Mouse (Mus musculus) mouse trophoblast stem cell (cell line): ENCODE results near the gene E130208F15Rik.

Source experiments
- in situ Hi-C, 2 experiments: fragments of 300-500 bp; cut with MseI, MboI; formaldehyde crosslinking; loops; 2 replicates in 1 of 2; 3 replicates in 1 of 2; pipeline ENCODE4 v1.15.1; 2025

The E130208F15Rik gene

DNA sequence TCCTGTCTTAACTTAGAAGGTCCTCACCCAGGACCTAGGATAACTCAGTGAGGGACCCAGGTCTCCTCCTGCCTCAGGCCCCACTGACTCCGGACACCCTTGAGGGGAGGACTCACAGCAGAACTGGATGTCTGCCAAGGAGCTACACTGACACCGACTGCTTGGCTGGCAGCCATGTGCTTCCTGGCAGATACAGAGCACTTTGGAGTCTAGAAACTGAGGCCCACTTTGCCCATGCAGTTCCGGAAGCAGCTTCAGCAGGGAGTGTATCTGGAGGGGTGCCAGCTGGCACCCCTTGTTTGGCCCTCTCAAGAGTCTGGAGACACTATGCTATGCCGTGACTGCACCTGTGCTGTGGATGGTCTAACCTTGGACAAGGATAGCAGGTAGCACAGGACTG lies 11.9 kb downstream of the E130208F15Rik start:
- in situ Hi-C loops, result no loop called here

DNA sequence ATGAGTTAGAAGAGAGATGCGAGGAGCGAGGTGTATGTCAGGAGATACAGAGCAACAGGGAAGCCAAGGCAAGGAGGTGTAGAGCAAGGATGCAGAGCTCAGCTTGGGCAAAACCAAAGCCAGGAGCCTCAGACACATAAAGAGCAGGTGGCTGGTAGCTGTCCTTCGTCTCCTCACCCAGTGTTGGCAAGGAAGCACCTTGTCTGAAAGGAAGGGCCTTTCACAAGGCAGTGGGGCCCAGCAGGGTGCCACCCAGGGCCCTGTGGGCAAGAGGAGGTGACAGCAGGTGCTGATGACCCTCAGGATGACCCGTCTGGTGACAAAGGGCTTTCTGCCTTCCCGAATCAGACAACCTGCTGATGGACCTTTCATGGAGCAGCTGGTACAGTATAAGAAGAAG lies 13.0 kb downstream of the E130208F15Rik start:
- in situ Hi-C loops, result no loop called here

DNA sequence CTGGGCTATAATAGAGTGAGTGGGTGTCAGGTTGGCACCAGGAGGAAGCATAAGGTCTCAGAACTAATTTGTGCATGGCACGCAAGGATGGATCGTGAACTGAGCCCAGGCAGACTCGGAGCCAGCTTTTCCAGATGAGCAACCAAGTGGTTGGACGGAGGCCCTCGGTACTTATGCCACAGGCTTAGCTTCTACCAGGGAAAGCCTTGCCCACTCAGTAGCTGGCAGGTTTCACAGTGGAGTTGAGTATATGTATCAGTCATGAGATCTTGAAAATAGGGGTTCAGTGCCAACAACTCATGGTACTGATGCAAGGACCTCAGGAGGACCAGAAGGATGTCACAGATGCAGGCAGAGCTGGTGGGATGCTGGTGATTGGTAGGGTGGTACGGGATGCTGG lies 14.1 kb downstream of the E130208F15Rik start:
- in situ Hi-C loops, result no loop called here

DNA sequence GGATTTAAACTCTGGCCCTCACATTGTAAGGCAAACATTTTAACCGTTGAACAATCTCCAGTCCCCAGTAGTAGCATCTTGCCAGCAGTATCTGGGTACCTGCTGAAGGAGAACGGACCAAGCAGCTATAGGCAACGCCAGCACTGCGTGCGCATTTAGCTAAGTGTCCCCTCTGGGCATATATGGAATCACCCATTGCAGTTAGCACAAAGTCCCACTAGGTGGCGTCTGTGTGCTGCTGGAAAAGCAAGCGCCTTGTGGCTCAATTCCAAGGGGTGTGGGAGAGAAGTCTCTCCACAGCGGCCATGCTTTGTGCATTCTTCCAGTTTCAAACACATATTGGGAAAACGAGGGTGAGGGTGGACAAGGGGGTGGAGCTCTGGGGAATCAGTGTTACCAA lies 14.8 kb downstream of the E130208F15Rik start:
- in situ Hi-C loops, result no loop called here

DNA sequence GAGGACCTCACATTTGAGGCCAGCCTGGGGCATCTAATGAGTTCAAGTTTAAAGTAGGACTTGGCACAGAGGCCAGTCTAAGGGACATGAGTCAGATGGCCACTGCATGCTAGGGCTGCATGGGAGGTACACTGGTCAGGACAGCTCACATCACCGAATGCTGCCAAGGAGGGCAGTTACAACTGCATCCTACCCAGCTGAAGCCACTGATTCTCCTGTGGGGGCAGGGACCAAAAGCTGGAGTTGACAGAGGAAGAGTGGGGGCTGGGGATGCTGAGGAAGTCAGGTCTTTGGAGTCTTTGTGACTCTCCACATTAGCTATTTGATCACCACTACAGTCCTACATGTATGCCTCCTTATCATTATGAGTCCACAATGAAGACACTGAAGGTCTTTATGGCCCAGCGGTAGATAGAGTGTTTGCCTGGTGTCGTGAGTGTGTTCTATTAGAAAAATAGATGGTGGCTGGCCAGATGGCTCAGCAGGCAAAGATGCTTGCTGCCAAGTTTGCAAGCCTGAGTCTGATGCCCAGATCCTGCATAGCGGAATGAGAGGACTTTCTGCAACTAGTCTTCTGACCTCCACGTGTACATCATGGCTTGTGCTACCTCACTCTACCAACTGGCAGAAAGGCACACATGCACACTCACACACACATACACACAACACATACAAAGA lies 18.0 kb downstream of the E130208F15Rik start:
- in situ Hi-C loops, result loop anchor here in 1 of 2 experiments (10.0 kb wide), 1 partner anchor 95 kb away; no protein-coding TSS in a partner anchor

DNA sequence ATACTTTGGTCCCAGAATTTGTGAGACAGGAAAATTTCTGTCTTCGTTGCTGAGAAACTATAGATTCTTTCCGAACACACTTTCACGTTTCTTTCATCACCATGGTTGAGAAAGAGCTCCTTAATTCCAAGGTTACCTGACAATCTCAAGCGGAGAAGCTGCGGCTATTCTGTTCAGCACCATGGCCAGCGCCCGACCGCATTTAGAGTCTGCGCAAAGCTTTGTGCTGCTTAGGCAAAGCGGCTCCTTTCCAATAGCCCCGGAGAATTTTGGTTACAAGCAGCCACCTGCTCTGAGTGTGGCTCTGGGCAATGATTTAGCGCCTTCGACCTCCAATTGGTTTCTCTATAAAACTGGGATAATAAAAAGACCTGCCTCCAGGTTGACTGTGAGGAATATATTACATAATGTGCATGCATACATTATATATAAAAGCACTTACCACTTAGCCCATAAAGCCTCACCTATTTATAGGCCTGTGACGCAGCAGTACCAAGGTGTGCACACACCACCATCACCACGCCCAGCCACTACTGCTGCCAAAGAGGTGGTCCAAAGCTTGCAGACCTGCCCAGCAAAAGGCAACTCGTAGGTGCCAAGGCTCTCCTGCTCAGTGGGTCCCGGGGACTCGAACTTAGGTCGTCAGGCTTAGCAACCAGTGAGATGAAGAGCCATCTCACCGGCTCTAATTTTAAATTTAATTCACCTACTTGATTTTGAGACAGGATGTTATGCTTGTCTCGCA lies 25.3 kb downstream of the E130208F15Rik start:
- in situ Hi-C loops, result loop anchor here in 1 of 2 experiments (10.0 kb wide), 1 partner anchor 88 kb away; no protein-coding TSS in a partner anchor

DNA sequence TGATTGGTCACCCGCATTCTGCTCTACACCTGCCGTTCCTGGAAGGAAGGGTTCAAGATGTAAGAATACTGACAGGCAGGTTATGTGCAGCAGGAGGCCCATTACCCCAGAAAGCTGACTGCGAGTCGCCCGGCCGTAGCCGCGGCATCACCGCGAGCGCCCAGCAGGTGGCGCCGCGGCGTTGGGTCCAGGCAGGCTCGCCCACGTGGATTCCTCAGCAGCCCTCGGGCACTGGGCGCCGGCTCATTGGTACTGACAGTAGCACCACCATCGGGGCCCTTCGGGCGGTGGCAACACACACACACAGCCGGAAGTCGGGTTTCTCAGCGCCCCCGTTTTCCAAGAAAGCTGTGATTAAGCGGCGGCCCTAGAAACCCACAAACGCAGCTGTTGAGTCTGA lies 26.3 kb downstream of the E130208F15Rik start:
- in situ Hi-C loops, result loop anchor here in 1 of 2 experiments (10.0 kb wide), 1 partner anchor 87 kb away; no protein-coding TSS in a partner anchor

DNA sequence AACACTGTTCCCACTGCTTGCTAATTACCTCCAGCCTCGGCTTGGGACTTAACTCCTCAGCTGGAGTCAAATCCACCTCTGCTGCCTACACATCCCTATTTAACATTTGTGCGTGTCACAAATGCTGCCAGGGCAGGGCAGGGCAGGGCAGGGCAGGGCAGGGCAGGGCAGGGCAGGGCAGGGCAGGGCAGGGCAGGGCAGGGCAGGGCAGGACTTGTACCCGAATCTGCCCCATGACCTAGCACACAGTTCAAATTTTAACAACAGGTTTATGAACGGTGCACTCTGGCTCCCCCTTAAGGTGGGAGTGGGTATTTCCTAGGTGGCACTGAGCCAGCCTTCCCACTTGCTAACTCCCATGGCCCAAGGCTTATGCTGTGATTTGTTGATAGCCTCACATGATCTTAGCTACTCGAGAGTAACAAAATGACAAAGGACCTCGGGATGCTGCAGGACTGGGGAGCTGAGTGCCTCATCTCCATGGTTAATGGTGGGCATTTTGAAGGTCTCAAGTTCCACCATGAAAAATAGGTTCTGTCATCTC lies 31.8 kb downstream of the E130208F15Rik start:
- in situ Hi-C loops, result no loop called here

DNA sequence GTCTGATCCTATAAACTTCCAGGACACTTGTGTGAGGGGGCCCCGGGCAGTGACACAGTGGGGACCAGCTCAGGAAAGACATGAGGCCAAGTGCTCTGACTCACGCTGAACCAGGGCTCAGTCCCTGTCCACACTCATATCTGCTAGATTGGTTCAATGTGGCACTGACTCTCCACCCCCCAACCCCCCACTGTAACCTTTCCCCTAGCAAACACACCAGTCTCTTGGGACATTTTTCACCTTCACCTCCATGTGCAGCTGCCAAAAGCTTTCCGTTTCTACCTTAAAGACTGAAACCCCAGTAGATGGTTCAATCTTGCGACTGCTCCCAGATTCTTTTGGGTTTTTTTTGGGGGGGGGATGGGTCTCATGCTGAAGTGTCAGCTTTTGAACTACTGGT lies 32.5 kb downstream of the E130208F15Rik start:
- in situ Hi-C loops, result no loop called here

DNA sequence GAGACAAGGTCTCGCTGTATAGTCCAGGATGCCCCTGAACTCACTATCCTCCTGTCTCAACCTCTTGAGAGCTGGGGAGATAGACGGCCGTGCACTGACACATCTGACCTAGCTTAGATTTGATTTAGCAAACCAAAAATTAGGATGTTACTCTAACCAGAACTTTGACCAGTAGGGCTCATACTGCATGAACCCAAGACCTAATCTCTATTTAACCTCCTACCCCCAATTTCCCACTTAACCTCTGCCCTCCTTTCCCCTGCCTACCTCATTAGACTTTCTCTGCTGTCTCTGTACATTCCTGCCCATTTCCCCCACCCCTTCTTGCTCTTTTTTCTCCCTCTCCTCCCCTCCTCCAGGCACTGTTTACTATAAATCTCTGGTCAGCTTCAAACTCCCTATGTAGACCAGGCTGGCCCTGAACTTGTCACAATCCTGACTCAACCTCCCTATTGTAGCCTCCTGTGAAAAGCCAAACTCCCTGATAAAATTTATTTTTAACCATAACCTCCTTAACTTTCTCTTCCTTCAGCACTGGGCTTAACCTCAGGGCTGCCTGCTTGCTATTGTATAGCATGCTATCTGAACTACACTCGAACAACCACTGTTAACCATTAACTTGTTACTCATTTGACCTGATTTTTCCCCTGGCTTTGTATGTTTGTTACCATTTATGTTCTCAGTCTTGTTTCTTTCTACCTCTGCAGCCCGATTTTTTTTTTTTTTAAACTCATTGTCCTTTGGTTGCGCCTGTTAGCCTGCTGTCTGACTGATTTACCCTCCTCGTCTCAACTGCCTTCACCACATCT lies 37.0 kb downstream of the E130208F15Rik start:
- in situ Hi-C loops, result no loop called here

DNA sequence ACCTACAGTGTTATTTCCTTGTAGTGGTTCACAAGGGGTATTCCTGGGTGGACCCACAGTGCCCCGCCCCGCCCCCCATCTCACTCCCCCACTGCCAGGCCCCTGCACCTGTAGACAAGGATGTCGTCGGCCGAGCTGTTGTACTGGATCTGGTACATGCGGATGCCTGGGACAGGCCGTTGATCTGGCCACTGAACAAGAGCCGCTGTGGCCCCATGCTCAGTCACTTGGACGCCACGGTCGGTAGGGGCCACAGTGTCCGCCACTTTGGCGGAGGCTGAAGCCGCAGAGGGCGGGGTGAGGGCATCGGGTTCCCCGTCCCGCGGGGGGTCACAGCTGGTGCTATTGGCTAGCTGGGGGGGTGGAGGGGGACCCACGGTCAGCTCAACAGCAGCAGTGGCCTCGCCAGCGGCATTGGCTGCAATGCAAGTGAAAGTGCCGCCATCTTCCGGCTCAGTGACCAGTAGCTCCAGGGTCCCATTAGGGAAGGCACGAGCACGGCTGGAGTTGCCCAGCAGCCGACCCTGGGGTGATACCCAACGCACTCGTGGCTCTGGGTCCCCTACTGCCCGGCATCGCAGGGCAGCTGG lies 37.8 kb downstream of the E130208F15Rik start:
- in situ Hi-C loops, result no loop called here

DNA sequence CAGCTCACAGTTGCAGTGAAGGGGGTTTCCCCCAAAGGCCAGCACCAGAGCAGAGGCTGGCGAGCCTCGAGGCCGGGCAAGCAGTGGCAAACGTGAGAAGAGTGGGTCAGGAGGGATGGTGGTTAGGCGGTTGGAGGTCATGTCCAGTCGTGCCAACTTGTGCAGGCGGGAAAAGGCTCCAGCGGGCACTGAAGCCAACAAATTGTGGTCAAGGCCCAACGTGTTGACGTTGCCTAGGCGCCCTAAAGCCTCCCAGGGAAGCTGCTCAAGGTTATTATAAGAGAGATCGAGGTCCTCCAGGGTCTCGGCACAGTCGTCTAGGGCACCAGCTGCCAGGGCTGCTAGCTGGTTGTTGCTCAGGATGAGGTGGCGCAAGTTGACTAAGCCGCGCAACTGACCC lies 38.5 kb downstream of the E130208F15Rik start:
- in situ Hi-C loops, result no loop called here

DNA sequence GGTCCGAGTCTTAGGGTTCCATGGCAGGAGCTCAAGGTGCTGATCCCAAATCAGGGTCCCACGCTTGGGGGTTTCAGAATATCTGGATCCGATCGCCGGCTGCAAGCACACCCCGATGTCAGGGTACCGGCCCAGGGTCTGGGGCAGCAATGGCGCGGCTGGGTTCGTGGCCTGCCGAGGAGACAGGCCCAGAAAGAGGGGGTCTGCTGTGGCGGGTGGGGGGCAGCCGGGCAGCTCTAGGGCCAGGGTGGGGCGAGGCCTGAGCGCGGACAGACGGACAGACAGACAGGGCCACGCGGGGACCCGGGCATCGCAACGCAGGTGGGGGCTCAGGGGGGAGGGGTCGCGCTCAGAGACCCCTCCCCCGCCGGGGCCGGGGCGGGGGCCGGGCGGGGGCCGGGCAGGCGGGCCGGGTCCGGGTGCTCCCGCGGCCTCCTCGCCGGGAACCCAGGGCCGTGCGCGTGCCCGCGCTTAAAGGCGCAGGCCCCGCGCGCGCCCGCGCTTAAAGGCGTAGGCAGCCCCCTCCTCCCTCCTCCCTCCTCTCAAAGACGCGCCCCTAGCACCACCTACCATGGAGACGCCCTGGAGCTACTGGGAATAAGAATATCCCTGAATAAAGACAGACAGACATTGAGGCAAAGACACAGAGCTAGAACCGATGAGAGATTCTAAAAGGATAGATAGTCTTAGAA lies 41.3 kb downstream of the E130208F15Rik start, which contains the start of gene Lrfn3:
Gene Lrfn3 (minus strand): TSS at position 121 of the 692 bp plus-strand sequence.
- in situ Hi-C loops, result no loop called here

DNA sequence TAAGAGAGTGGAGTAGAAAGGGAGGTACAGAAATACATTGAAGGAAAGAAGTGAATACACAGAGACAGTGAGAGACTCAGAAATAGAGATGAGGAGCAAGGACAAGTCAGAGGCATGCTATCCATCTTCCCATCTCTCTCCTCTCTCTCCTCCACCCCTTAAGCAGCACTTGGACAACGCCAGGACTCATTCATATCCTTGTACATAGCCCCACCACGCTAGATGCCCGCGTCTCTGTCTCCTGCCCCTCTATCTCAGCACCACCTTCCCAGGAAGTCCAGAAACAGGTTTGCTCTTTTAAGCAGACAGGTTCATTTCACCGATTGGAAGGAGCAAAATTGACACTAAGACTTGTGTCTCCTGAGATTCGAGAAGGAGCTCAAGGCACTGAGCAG lies 41.8 kb downstream of the E130208F15Rik start:
- in situ Hi-C loops, result no loop called here

DNA sequence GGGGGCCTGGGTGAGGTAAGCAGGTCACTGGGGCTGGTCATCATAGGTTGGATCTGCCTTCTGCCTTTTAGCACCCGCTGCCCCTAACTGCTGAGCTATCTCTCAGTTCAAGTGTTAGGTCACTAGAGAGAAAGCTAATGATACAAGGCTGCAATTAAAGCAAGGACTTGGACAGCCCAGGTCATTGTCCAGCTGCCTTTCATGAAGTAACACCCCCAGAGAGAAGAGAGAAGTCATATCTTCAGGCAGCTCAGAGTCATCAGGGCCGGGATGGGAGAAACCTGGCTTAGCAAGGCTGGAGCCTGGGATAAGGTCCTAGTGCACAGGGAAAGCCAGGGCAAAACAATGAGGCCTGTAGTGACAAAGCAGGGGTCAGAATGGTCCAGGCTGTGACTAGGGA lies 45.9 kb downstream of the E130208F15Rik start:
- in situ Hi-C loops, result no loop called here
